Mouse (Mus musculus): Measurements from ENCODE around the gene Zfp979. TPM values are rescaled to one million over a fixed set of nuclear protein-coding genes. Genes with fewer than 3 reads are reported as not detected.
"Not testable (repeated sequence)": the region's sequence is repeated elsewhere in the genome, so short reads cannot be mapped to it uniquely, and the experiment has no call there.

Gene Zfp979
- 4.0 and 4.2 TPM in 2 replicates for polyA plus RNA-seq (2015; fragmentation: Nextera tagmentation; extraction: Ambion mirVana)

DNA sequence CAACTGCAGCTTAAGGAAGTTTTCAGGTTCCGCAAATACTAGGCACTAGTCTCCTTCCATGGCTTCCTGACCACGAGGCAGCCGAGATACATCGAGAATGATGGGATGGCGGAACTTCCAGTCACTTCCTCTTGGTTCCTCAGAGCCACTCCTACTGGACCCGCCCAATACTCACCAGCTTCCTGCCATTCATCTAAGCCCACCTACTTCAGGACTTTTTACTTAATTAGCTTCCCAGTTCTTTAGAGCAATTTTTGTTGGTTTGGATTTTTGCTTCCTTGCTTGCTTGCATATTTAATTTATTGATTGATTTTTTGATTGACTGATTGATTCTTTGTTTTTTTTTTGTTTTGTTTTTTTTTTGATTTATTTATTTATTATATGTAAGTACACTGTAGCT, at the start of gene Zfp979:
TSS of gene Zfp979 (minus strand) at position 101 of the 400 bp plus-strand sequence.
- H3K9ac ChIP-seq (ENCODE audit: low read depth, low read length); H3K4me1 ChIP-seq (replicated peaks; ENCODE audit: insufficient read depth, low read length); H3K4me2 ChIP-seq (ENCODE audit: low read length); H3K36me3 ChIP-seq (ENCODE audit: insufficient read depth, low read length); ATAC-seq (replicated peaks; ENCODE audit: low FRiP score, low read depth); H3K4me3 ChIP-seq (replicated peaks; ENCODE audit: low read depth, low read length); H3K27ac ChIP-seq; H3K27me3 ChIP-seq (ENCODE audit: insufficient read depth, low read length); DNase-seq (ENCODE audit: low spot score); H3K9me3 ChIP-seq (replicated peaks; ENCODE audit: low read length): not testable (repeated sequence)
- WGBS = no CpG with 5 or more reads among the region's 6 CpGs

DNA sequence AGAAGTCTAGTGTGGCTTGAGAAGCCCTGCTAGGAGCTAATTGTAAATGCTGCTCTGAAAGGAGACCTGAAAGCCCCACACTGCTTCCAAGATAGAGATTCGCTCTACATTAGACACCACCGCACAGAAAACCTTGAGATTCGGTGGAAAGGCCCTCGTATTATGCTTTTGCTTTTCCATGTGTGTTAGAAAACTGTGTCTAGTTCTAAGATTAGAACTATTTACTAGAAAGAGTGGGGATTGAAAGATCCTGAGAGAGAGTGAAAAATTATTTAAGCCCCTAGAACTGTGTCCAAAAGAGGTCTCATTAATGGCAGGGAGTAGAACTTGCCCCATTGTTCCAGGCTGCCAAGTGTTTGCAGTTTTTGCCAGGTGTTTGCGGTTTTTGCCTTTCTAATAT, 12.9 kb upstream of the Zfp979 start:
- H3K4me3 ChIP-seq (replicated peaks; ENCODE audit: low read depth, low read length); H3K4me2 ChIP-seq (ENCODE audit: low read length); H3K27ac ChIP-seq; ATAC-seq (replicated peaks; ENCODE audit: low FRiP score, low read depth); H3K9me3 ChIP-seq (replicated peaks; ENCODE audit: low read length); H3K4me1 ChIP-seq (replicated peaks; ENCODE audit: insufficient read depth, low read length); H3K27me3 ChIP-seq (ENCODE audit: insufficient read depth, low read length); H3K9ac ChIP-seq (ENCODE audit: low read depth, low read length); H3K36me3 ChIP-seq (ENCODE audit: insufficient read depth, low read length); DNase-seq (ENCODE audit: low spot score): not testable (repeated sequence)
- WGBS = 75% methylated on average over 4 of the region's 5 CpGs

DNA sequence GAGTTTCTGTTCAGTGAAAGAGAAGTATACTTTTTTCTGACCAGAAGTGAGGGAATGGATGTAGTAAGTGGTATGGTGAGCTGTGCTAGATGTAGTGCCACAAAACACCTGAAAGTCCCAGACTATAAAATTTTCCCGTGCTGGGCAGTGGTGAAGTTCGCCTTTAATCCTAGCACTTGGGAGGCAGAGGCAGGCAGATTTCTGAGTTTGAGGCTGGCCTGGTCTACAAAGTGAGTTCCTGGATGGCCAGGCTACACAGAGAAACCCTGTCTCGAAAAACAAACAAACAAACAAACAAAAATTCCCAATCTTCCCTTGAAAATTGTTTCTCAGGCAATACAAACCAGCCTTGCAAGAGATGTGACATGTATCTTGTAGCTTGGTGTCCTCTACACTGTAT, 5.1 kb upstream of the Zfp979 start:
- H3K4me1 ChIP-seq (replicated peaks; ENCODE audit: insufficient read depth, low read length) = not testable (repeated sequence)

DNA sequence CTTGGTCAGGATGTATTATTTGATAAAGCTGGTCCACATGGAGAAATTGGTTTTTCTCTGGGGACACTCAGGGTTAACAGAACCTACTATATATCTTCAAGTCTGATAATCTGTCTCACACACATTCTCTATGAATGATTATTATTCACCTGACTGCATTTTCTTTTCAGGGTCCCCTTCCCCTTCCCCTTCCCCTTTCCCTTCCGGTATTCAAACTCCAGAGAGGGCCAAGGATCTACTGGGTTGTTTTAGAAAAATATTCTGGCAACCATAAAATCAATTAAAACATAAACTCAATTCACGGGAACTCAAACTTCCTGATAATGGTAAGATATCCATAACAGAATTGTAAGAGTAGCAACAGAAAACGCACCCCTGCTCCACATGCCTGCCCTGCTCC, 381 bp downstream of the Zfp979 start:
- not testable (repeated sequence) for H3K4me2 ChIP-seq (ENCODE audit: low read length); H3K36me3 ChIP-seq (ENCODE audit: insufficient read depth, low read length); H3K4me3 ChIP-seq (replicated peaks; ENCODE audit: low read depth, low read length); H3K27me3 ChIP-seq (ENCODE audit: insufficient read depth, low read length); H3K9ac ChIP-seq (ENCODE audit: low read depth, low read length); H3K4me1 ChIP-seq (replicated peaks; ENCODE audit: insufficient read depth, low read length); DNase-seq (ENCODE audit: low spot score); H3K27ac ChIP-seq; ATAC-seq (replicated peaks; ENCODE audit: low FRiP score, low read depth); H3K9me3 ChIP-seq (replicated peaks; ENCODE audit: low read length)
- WGBS = 47% methylated on average over 2 of the region's 3 CpGs

More for the DNA sequence above, 5.1 kb upstream of the Zfp979 start:
- no CpG with 5 or more reads among the region's 3 CpGs for WGBS
- not testable (repeated sequence) for H3K4me2 ChIP-seq (ENCODE audit: low read length); H3K27me3 ChIP-seq (ENCODE audit: insufficient read depth, low read length); H3K27ac ChIP-seq; ATAC-seq (replicated peaks; ENCODE audit: low FRiP score, low read depth); H3K9ac ChIP-seq (ENCODE audit: low read depth, low read length); H3K4me3 ChIP-seq (replicated peaks; ENCODE audit: low read depth, low read length); DNase-seq (ENCODE audit: low spot score); H3K9me3 ChIP-seq (replicated peaks; ENCODE audit: low read length); H3K36me3 ChIP-seq (ENCODE audit: insufficient read depth, low read length)

DNA sequence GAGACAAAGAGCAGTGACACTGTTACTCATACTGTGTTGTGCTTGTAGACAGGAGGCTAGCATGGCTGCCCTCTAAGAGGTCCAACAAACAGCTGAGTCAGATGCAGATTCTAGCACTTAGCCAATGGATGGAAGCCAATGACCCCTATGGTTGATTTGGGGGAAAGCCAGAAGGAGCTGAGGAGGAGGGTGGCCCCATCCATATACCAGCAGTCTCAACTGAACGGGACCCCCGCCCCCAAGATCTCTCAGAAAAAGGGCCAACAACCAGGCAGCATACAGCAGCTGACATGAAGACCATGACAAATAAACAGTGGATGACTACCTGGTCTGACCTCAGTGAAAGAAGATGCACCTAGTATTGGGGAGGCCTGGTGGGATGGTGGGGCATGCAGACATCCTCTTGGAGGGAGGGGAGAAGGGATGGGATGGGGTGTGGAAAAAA, 8.5 kb downstream of the Zfp979 start:
- peak; percentile 76; the same call in 1 of the 2 replicates for ATAC-seq (replicated peaks; ENCODE audit: low FRiP score, low read depth)
- not testable (repeated sequence) for H3K27me3 ChIP-seq (ENCODE audit: insufficient read depth, low read length); H3K9me3 ChIP-seq (replicated peaks; ENCODE audit: low read length); DNase-seq (ENCODE audit: low spot score); H3K27ac ChIP-seq; H3K4me3 ChIP-seq (replicated peaks; ENCODE audit: low read depth, low read length); H3K4me2 ChIP-seq (ENCODE audit: low read length); H3K4me1 ChIP-seq (replicated peaks; ENCODE audit: insufficient read depth, low read length); H3K36me3 ChIP-seq (ENCODE audit: insufficient read depth, low read length); H3K9ac ChIP-seq (ENCODE audit: low read depth, low read length)
- no CpG with 5 or more reads among the region's 2 CpGs for WGBS

DNA sequence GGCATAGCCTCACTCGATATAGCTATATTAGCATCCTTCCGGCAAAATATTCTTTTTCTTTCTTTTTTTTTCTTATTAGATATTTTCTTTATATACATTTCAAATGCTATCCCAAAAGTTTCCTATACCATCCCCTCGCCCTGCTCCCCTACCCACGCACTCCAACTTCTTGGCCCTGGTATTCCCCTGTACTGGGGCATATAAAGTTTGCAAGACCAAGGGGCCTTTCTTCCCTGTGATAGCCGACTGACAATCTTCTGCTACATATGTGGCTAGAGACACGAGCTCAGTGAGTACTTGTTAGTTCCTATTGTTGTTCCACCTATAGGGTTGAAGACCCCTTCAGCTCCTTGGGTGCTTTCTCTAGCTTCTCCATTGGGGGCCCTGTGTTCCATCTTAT, 35.8 kb downstream of the Zfp979 start:
- not testable (repeated sequence) for H3K27me3 ChIP-seq (ENCODE audit: insufficient read depth, low read length); H3K9me3 ChIP-seq (replicated peaks; ENCODE audit: low read length); H3K27ac ChIP-seq; H3K36me3 ChIP-seq (ENCODE audit: insufficient read depth, low read length); ATAC-seq (replicated peaks; ENCODE audit: low FRiP score, low read depth); H3K4me2 ChIP-seq (ENCODE audit: low read length); DNase-seq (ENCODE audit: low spot score); H3K9ac ChIP-seq (ENCODE audit: low read depth, low read length); H3K4me3 ChIP-seq (replicated peaks; ENCODE audit: low read depth, low read length); H3K4me1 ChIP-seq (replicated peaks; ENCODE audit: insufficient read depth, low read length)
- WGBS = 86% methylated on average over 6 of the region's 6 CpGs

DNA sequence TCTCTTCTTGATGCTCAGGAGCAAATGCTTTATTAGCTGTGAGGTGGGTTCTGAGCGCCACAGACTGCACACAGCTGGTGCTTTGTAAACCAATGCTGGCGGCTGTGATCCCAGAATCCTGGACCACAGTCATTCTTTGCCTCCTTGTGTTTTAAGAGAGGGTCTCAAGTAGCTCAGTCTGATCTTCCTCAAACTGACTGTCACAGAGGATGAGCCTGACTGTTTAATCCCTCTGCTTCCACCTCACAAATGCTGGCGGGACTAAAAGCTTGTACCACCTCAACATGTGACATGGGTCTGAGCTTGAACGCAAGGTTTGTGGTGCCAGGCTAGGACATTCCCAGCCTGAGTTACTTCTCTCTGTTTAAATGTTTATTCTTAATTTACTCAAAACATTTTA, 36.8 kb downstream of the Zfp979 start:
- Histone ChIP-seq H3K4me1 (replicated peaks; ENCODE audit: insufficient read depth, low read length) (no peaks in the 10 kb centered on the region), H3K9ac (ENCODE audit: low read depth, low read length) (no peak overlapping the region), H3K4me3 (replicated peaks; ENCODE audit: low read depth, low read length) (no peak overlapping the region), H3K27me3 (ENCODE audit: insufficient read depth, low read length) (no peaks in the 10 kb centered on the region), H3K36me3 (ENCODE audit: insufficient read depth, low read length) (no peaks in the 10 kb centered on the region), H3K4me2 (ENCODE audit: low read length) (no peak overlapping the region), H3K27ac (no peak overlapping the region), H3K9me3 (replicated peaks; ENCODE audit: low read length) (no peaks in the 10 kb centered on the region)
- TF ChIP-seq CTCF (IDR thresholded peaks at IDR 0.05; ENCODE audit: low read depth) = no peak
- WGBS = 84% methylated on average over 4 of the region's 4 CpGs
- ATAC-seq (replicated peaks; ENCODE audit: low FRiP score, low read depth) (no peak), DNase-seq (ENCODE audit: low spot score) (no peak)
